Mouse (Mus musculus): ENCODE data around the gene Plekhb2.

DNA sequence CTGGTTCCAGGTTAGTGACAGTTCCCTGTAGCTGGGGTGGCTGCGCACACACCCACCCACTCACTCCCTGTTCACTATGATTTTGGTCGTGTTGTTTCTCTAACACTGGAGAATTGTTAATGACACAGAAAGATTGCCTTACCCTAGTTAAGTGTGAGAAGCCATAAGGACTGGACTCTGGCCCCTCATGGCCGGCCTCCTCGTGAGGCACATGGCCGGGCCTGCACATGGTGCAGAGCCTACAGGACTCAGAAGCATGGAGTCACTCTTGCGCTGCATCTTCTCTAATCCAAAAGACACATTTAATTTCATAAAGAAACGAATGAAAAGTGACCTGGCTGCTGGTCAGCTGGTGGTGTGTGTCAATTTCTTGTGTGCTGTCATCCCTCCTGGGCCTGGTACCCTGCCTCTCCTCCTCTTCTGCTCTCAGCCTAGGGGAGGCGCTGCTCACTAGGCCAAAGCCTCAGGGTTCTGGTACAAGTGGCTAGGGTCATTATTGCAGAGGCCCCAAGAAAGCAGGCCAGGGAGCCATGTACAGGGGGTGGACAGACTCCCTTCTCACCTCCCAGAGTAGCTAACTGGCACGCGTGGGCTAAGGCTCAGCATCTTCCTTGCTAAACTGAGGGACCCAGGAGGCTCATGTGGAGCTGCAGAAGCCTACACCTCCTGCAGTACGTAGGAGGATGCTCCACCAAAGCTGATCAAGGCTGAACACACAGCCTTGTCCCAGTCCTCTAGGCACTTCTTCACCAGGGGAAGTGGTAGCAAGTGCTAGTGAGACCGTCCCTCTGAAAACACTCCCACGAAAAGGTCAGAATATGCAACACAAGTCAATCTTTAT, 37.1 kb upstream of the Plekhb2 start:
- no peak for TF ChIP-seq GATA1 (IDR thresholded peaks at IDR 0.05; ENCODE audit: low read length)
- no peak for TF ChIP-seq TAL1 (IDR thresholded peaks at IDR 0.05; ENCODE audit: low read length)

All from erythroblast, embryonic 14.5 days (primary cell).